Mouse (Mus musculus): Measurements from ENCODE around the gene Nrxn2. TPM values are rescaled to one million over a fixed set of nuclear protein-coding genes. Genes with fewer than 3 reads are reported as not detected.

Nrxn2 gene
- polyA plus RNA-seq, 1 experiment from 2014 or later = 54.1 TPM

GRCm38 (mm10) chr19:6398447-6399284 lies 19.9 kb upstream of the Nrxn2 start:
- peak; percentile 82 for DNase-seq
- Histone ChIP-seq H3K4me2 (ENCODE audit: low read length) (peak overlapping the region; percentile 99), H3K4me3 (replicated peaks; ENCODE audit: low read depth, low read length) (peak overlapping the region; percentile 61), H3K4me1 (ENCODE audit: control insufficient read depth, insufficient read depth, low read length) (peaks cover 27% of the 10 kb centered on the region), H3K36me3 (ENCODE audit: control insufficient read depth, insufficient read depth, low read length) (no peaks in the 10 kb centered on the region), H3K9me3 (ENCODE audit: control insufficient read depth, low read length) (no peaks in the 10 kb centered on the region), H3K9ac (replicated peaks; ENCODE audit: low read length) (peak overlapping the region; percentile 71), H3K27ac (replicated peaks; ENCODE audit: low read depth, low read length) (peak overlapping the region; percentile 70; the same call in 1 of the 2 replicates), H3K27me3 (ENCODE audit: control insufficient read depth, insufficient read depth, low read length) (peaks cover 12% of the 10 kb centered on the region; the same call in 1 of the 2 replicates)
- under 1% methylated on average over 39 of the region's 39 CpGs for whole genome bisulfite sequencing
- ATAC-seq (ENCODE audit: low FRiP score, low TSS enrichment) = peak; percentile 55

- Histone ChIP-seq H3K27me3 (ENCODE audit: control insufficient read depth, insufficient read depth, low read length) (peaks cover 12% of the 10 kb centered on the region; the same call in 1 of the 2 replicates), H3K36me3 (ENCODE audit: control insufficient read depth, insufficient read depth, low read length) (no peaks in the 10 kb centered on the region), H3K4me3 (replicated peaks; ENCODE audit: low read depth, low read length) (peak within 1 kb of the TSS; percentile 61), H3K9me3 (ENCODE audit: control insufficient read depth, low read length) (no peaks in the 10 kb centered on the region), H3K4me2 (ENCODE audit: low read length) (peak within 1 kb of the TSS; percentile 99), H3K4me1 (ENCODE audit: control insufficient read depth, insufficient read depth, low read length) (peaks cover 27% of the 10 kb centered on the region), H3K9ac (replicated peaks; ENCODE audit: low read length) (peak within 1 kb of the TSS; percentile 71), H3K27ac (replicated peaks; ENCODE audit: low read depth, low read length) (peak within 1 kb of the TSS; percentile 70)
- ATAC-seq (ENCODE audit: low FRiP score, low TSS enrichment) = peak; percentile 43; the same call in 1 of the 2 replicates
- peak; percentile 78 for DNase-seq
- under 1% methylated on average over 71 of the region's 87 CpGs for WGBS
Measured at GRCm38 (mm10) chr19:6399285-6400095, 19.0 kb upstream of the Nrxn2 start, which contains the start of gene Rasgrp2. Gene Rasgrp2 (plus strand): TSS chr19:6399340.

DNA sequence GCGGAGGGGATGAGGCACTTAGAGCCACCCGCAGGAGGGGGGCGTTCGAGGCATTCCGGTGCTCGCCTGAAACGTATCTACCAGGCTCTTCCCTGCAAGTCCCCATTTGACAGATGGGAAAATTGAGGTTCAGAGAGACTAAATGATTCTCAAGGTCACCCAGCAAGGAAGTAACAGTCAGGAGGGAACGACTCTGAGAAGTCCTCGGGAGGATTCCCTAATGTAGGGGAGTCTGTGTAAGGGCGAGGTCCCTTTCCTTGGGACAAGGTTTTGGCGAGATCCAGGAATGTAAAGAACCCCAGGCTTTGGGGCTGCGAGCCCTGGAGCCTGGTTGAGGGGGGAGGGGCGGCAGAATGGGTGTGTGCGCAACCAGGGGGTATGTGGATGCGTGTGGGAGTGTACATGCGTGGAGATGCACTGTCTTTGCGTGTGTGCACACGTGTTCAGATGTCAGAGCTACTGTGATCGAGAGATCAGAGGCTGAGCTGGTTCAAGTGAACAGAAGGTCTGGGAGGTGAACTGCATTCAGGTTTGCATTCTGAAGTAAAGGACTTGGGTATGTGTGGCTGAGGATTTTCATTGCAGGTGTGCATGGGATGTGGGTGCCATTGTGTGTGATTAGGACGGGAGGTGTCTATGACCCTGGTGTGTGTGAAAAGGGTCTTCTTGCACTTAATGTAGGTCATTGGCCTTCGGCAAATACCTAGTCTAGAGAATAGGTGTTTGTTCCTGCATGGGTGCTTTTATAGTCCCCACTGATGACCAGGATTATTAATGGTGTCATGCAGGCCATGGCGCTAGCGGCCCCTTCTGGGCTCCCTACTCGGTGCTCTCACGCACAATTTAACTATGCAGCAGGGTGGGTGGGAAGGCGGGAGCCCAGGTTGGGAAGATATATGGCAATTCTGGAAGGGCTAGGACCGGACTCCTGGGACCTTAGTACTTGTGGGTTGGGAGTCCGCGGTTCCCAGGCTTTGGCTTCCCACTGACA lies 18.1 kb upstream of the Nrxn2 start:
- H3K4me3 ChIP-seq (replicated peaks; ENCODE audit: low read depth, low read length) = peak overlapping the region; percentile 61
- no peaks in the 10 kb centered on the region for H3K36me3 ChIP-seq (ENCODE audit: control insufficient read depth, insufficient read depth, low read length)
- peak overlapping the region; percentile 71 for H3K9ac ChIP-seq (replicated peaks; ENCODE audit: low read length)
- peaks cover 12% of the 10 kb centered on the region; the same call in 1 of the 2 replicates for H3K27me3 ChIP-seq (ENCODE audit: control insufficient read depth, insufficient read depth, low read length)
- peak; percentile 35 for DNase-seq
- WGBS = 3% methylated on average over 29 of the region's 29 CpGs
- H3K4me1 ChIP-seq (ENCODE audit: control insufficient read depth, insufficient read depth, low read length) = peaks cover 27% of the 10 kb centered on the region
- H3K4me2 ChIP-seq (ENCODE audit: low read length) = peak overlapping the region; percentile 99
- ATAC-seq (ENCODE audit: low FRiP score, low TSS enrichment) = no peak
- H3K9me3 ChIP-seq (ENCODE audit: control insufficient read depth, low read length) = no peaks in the 10 kb centered on the region
- 0 out of 2 replicates have a peak overlapping the region, but pooled peaks have one; percentile 70 for H3K27ac ChIP-seq (replicated peaks; ENCODE audit: low read depth, low read length)

DNA sequence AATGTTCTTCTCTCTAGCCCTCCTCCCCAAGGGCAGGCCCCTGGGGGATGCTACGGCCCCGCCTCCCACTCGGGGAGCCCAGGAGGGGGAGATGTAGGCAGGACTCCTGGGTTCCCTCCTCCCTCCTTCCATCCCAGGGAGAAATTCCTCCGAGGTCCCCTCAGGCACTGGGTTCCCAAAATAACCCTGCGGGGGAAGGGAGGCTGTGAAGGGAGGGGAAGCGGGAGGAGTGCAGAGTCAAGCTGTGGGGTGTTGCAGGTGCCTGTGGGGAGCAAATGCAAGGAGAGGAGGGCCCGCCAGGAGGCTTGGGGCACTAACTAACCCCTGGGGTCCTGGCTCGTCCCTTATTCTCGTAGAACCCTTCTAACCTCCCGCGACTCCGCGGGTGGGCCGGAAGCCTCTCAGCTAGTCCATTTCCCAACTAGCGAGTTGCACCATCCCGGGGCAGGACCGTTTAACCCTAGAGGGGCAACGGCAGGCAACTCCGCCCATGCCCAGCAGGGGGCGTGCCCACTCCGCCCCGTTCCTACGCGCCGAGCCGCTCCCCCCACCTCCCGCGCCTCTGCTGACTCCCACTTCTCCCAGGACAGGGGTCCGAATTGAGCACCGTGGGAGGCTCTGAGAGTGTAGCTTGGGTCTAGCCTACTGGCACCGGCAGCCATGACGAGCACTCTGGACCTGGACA lies 17.3 kb upstream of the Nrxn2 start:
- under 1% methylated on average over 32 of the region's 32 CpGs for WGBS
- H3K9ac ChIP-seq (replicated peaks; ENCODE audit: low read length) = 0 out of 2 replicates have a peak overlapping the region, but pooled peaks have one; percentile 14
- H3K36me3 ChIP-seq (ENCODE audit: control insufficient read depth, insufficient read depth, low read length) = no peaks in the 10 kb centered on the region
- ATAC-seq (ENCODE audit: low FRiP score, low TSS enrichment) (0 out of 2 replicates have a peak, but pooled peaks have one; percentile 16), DNase-seq (peak; percentile 74)
- peaks cover 27% of the 10 kb centered on the region for H3K4me1 ChIP-seq (ENCODE audit: control insufficient read depth, insufficient read depth, low read length)
- H3K4me3 ChIP-seq (replicated peaks; ENCODE audit: low read depth, low read length) = peak overlapping the region; percentile 16
- H3K9me3 ChIP-seq (ENCODE audit: control insufficient read depth, low read length) = no peaks in the 10 kb centered on the region
- H3K4me2 ChIP-seq (ENCODE audit: low read length) = peak overlapping the region; percentile 99
- H3K27me3 ChIP-seq (ENCODE audit: control insufficient read depth, insufficient read depth, low read length) = peaks cover 12% of the 10 kb centered on the region; the same call in 1 of the 2 replicates
- no peak overlapping the region for H3K27ac ChIP-seq (replicated peaks; ENCODE audit: low read depth, low read length)

GRCm38 (mm10) chr19:6401951-6402350 lies 16.6 kb upstream of the Nrxn2 start:
- Histone ChIP-seq H3K27me3 (ENCODE audit: control insufficient read depth, insufficient read depth, low read length) (peaks cover 12% of the 10 kb centered on the region; the same call in 1 of the 2 replicates), H3K4me1 (ENCODE audit: control insufficient read depth, insufficient read depth, low read length) (peaks cover 27% of the 10 kb centered on the region), H3K4me2 (ENCODE audit: low read length) (peak overlapping the region; percentile 99), H3K27ac (replicated peaks; ENCODE audit: low read depth, low read length) (no peak overlapping the region), H3K36me3 (ENCODE audit: control insufficient read depth, insufficient read depth, low read length) (no peaks in the 10 kb centered on the region), H3K9ac (replicated peaks; ENCODE audit: low read length) (no peak overlapping the region), H3K9me3 (ENCODE audit: control insufficient read depth, low read length) (no peaks in the 10 kb centered on the region), H3K4me3 (replicated peaks; ENCODE audit: low read depth, low read length) (peak overlapping the region; percentile 16; the same call in 1 of the 2 replicates)
- DNase-seq = no peak
- WGBS = 20% methylated on average over 9 of the region's 9 CpGs
- ATAC-seq (ENCODE audit: low FRiP score, low TSS enrichment) = no peak

DNA sequence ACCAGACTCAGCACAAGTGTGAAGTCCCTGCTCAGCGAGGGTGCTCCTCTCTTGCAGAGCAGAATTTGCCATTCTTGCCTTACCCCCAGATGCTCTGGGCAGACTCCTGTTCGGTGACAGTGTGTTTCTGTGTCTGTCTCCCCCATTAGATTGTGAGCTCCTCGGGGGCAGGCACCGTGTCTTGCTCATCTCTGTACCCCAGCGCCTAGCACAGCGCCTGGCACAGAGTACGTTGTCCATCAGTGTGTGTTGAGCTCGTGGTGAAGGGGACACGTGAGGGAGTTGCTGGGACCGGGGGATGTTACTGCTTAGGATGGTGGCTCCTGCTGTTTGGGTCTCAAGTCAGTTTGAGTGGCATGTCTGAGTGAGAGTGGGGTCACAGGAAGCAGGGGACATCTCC lies 14.7 kb upstream of the Nrxn2 start:
- Histone ChIP-seq H3K27me3 (ENCODE audit: control insufficient read depth, insufficient read depth, low read length) (peaks cover 12% of the 10 kb centered on the region; the same call in 1 of the 2 replicates), H3K9me3 (ENCODE audit: control insufficient read depth, low read length) (no peaks in the 10 kb centered on the region), H3K4me1 (ENCODE audit: control insufficient read depth, insufficient read depth, low read length) (peaks cover 22% of the 10 kb centered on the region), H3K4me3 (replicated peaks; ENCODE audit: low read depth, low read length) (no peak overlapping the region), H3K36me3 (ENCODE audit: control insufficient read depth, insufficient read depth, low read length) (no peaks in the 10 kb centered on the region), H3K9ac (replicated peaks; ENCODE audit: low read length) (no peak overlapping the region; the same call in 1 of the 2 replicates), H3K27ac (replicated peaks; ENCODE audit: low read depth, low read length) (no peak overlapping the region), H3K4me2 (ENCODE audit: low read length) (no peak overlapping the region)
- no peak for ATAC-seq (ENCODE audit: low FRiP score, low TSS enrichment)
- DNase-seq = no peak
- 81% methylated on average over 10 of the region's 10 CpGs for WGBS

- H3K36me3 ChIP-seq (ENCODE audit: control insufficient read depth, insufficient read depth, low read length) = no peaks in the 10 kb centered on the region
- no peak for ATAC-seq (ENCODE audit: low FRiP score, low TSS enrichment)
- no peak for DNase-seq
- no peak overlapping the region for H3K9ac ChIP-seq (replicated peaks; ENCODE audit: low read length)
- H3K9me3 ChIP-seq (ENCODE audit: control insufficient read depth, low read length) = no peaks in the 10 kb centered on the region
- H3K27me3 ChIP-seq (ENCODE audit: control insufficient read depth, insufficient read depth, low read length) = peaks cover 9% of the 10 kb centered on the region; the same call in 1 of the 2 replicates
- WGBS = 51% methylated on average over 10 of the region's 10 CpGs
- peaks cover 12% of the 10 kb centered on the region; the same call in 1 of the 2 replicates for H3K4me1 ChIP-seq (ENCODE audit: control insufficient read depth, insufficient read depth, low read length)
- no peak overlapping the region for H3K4me2 ChIP-seq (ENCODE audit: low read length)
- H3K27ac ChIP-seq (replicated peaks; ENCODE audit: low read depth, low read length) = no peak overlapping the region
- H3K4me3 ChIP-seq (replicated peaks; ENCODE audit: low read depth, low read length) = no peak overlapping the region
Measured at GRCm38 (mm10) chr19:6405433-6405832, 13.1 kb upstream of the Nrxn2 start.
